Mouse (Mus musculus) megakaryocyte-erythroid progenitor cell, adult 5-6 weeks (primary cell): ENCODE data around the gene Dtl. TPM values are rescaled to one million over a fixed set of nuclear protein-coding genes. Genes with fewer than 3 reads are reported as not detected.

Experiments used
- ATAC-seq: replicated peaks from 2 replicates; pipeline ENCODE4 v1.8.0; 2016; ENCODE audit warnings: mild to moderate bottlenecking, inconsistent platforms; ENCODE audit not compliant: severe bottlenecking, poor library complexity, low FRiP score, low TSS enrichment
- total RNA-seq, 2 experiments: library from RNA; stranded (forward) in 1 of 2; stranded (reverse) in 1 of 2; fragments of 200-1000, 215-1000 nt in 1 of 2; fragments of >200 nt in 1 of 2; fragmentation: Nextera tagmentation in 1 of 2; gene quantifications; 2 replicates each; pipeline ENCODE4 v1.2.3; 2014 to 2017

Gene Dtl
- total RNA-seq, 2 experiments from 2014 or later = 83.5 to 109 TPM

GRCm38 (mm10) chr1:191490446-191490845 lies 84.9 kb downstream of the Dtl start:
- ATAC-seq = no peak

Other genes with a start within 250 kb of the Dtl start
- gene Tmem206, start 249.6 kb downstream of the Dtl start, total RNA-seq (2014; fragmentation: Nextera tagmentation) = 13.5 TPM in 2 replicates
- gene Tmem206, start 249.6 kb downstream of the Dtl start, total RNA-seq (2017) = 9.8 and 15.5 TPM in 2 replicates
- 55.0 and 74.1 TPM in 2 replicates for gene Ppp2r5a, start 172.3 kb downstream of the Dtl start, total RNA-seq (2014; fragmentation: Nextera tagmentation)
- gene Ppp2r5a, start 172.3 kb downstream of the Dtl start, total RNA-seq (2017) = 61.8 and 97.2 TPM in 2 replicates
- gene Ints7, start 92 bp upstream of the Dtl start, total RNA-seq (2014; fragmentation: Nextera tagmentation) = 74.9 and 91.0 TPM in 2 replicates
- 78.2 and 79.8 TPM in 2 replicates for gene Ints7, start 92 bp upstream of the Dtl start, total RNA-seq (2017)
- gene Lpgat1, start 142.3 kb upstream of the Dtl start, total RNA-seq (2014; fragmentation: Nextera tagmentation) = 1.7 and 2.1 TPM in 2 replicates
- gene Lpgat1, start 142.3 kb upstream of the Dtl start, total RNA-seq (2017) = 2.5 and 9.9 TPM in 2 replicates
- gene Nek2, start 245.9 kb upstream of the Dtl start, total RNA-seq (2014; fragmentation: Nextera tagmentation) = 23.4 and 29.8 TPM in 2 replicates
- 34.9 and 36.3 TPM in 2 replicates for gene Nek2, start 245.9 kb upstream of the Dtl start, total RNA-seq (2017)